Mouse (Mus musculus): ENCODE measurements around the gene Olfr78. TPM values are rescaled to one million over a fixed set of nuclear protein-coding genes. Genes with fewer than 3 reads are reported as not detected.

Olfr78 gene
- polyA plus RNA-seq, 1 experiment from 2014 or later, result not detected

Other genes starting within 250 kb of the Olfr78 start
- not detected in 2 replicates for gene Olfr547, start 224.7 kb downstream of the Olfr78 start, polyA plus RNA-seq (2016; fragmentation: Nextera tagmentation; extraction: Ambion mirVana)
- not detected in 2 replicates for gene Olfr548-ps1, start 218.6 kb downstream of the Olfr78 start, polyA plus RNA-seq (2016; fragmentation: Nextera tagmentation; extraction: Ambion mirVana)
- gene Olfr549, start 209.6 kb downstream of the Olfr78 start, polyA plus RNA-seq (2016; fragmentation: Nextera tagmentation; extraction: Ambion mirVana), result not detected in 2 replicates
- 0.44 and 0.59 TPM in 2 replicates for gene Trim21, start 194.0 kb downstream of the Olfr78 start, polyA plus RNA-seq (2016; fragmentation: Nextera tagmentation; extraction: Ambion mirVana)
- gene Olfr550, start 188.0 kb downstream of the Olfr78 start, polyA plus RNA-seq (2016; fragmentation: Nextera tagmentation; extraction: Ambion mirVana), result not detected in 2 replicates
- gene Olfr551, start 167.6 kb downstream of the Olfr78 start, polyA plus RNA-seq (2016; fragmentation: Nextera tagmentation; extraction: Ambion mirVana), result not detected in 2 replicates
- not detected in 2 replicates for gene Olfr552, start 161.7 kb downstream of the Olfr78 start, polyA plus RNA-seq (2016; fragmentation: Nextera tagmentation; extraction: Ambion mirVana)
- gene Olfr553, start 141.3 kb downstream of the Olfr78 start, polyA plus RNA-seq (2016; fragmentation: Nextera tagmentation; extraction: Ambion mirVana), result not detected in 2 replicates
- gene Olfr554, start 121.0 kb downstream of the Olfr78 start, polyA plus RNA-seq (2016; fragmentation: Nextera tagmentation; extraction: Ambion mirVana), result not detected in 2 replicates
- not detected in 2 replicates for gene Olfr555, start 100.6 kb downstream of the Olfr78 start, polyA plus RNA-seq (2016; fragmentation: Nextera tagmentation; extraction: Ambion mirVana)
- not detected in 2 replicates for gene Olfr556, start 94.6 kb downstream of the Olfr78 start, polyA plus RNA-seq (2016; fragmentation: Nextera tagmentation; extraction: Ambion mirVana)
- 14.9 and 15.0 TPM in 2 replicates for gene Trim68, start 72.1 kb downstream of the Olfr78 start, polyA plus RNA-seq (2016; fragmentation: Nextera tagmentation; extraction: Ambion mirVana)
- not detected in 2 replicates for gene Olfr557, start 63.6 kb downstream of the Olfr78 start, polyA plus RNA-seq (2016; fragmentation: Nextera tagmentation; extraction: Ambion mirVana)
- gene Olfr558, start 57.3 kb downstream of the Olfr78 start, polyA plus RNA-seq (2016; fragmentation: Nextera tagmentation; extraction: Ambion mirVana), result not detected in 2 replicates
- gene Olfr33, start 40.4 kb downstream of the Olfr78 start, polyA plus RNA-seq (2016; fragmentation: Nextera tagmentation; extraction: Ambion mirVana), result not detected in 2 replicates
- gene Olfr559, start 32.0 kb downstream of the Olfr78 start, polyA plus RNA-seq (2016; fragmentation: Nextera tagmentation; extraction: Ambion mirVana), result not detected in 2 replicates
- gene Olfr560, start 105 bp downstream of the Olfr78 start, polyA plus RNA-seq (2016; fragmentation: Nextera tagmentation; extraction: Ambion mirVana), result not detected in 2 replicates
- not detected in 2 replicates for gene Olfr561, start 11.8 kb upstream of the Olfr78 start, polyA plus RNA-seq (2016; fragmentation: Nextera tagmentation; extraction: Ambion mirVana)
- not detected in 2 replicates for gene Olfr564, start 44.0 kb upstream of the Olfr78 start, polyA plus RNA-seq (2016; fragmentation: Nextera tagmentation; extraction: Ambion mirVana)
- gene Olfr566, start 99.3 kb upstream of the Olfr78 start, polyA plus RNA-seq (2016; fragmentation: Nextera tagmentation; extraction: Ambion mirVana), result not detected in 2 replicates
- not detected in 2 replicates for gene Olfr568, start 117.7 kb upstream of the Olfr78 start, polyA plus RNA-seq (2016; fragmentation: Nextera tagmentation; extraction: Ambion mirVana)
- not detected in 2 replicates for gene Olfr569, start 131.4 kb upstream of the Olfr78 start, polyA plus RNA-seq (2016; fragmentation: Nextera tagmentation; extraction: Ambion mirVana)
- not detected in 2 replicates for gene Olfr570, start 135.1 kb upstream of the Olfr78 start, polyA plus RNA-seq (2016; fragmentation: Nextera tagmentation; extraction: Ambion mirVana)
- gene Olfr571, start 158.1 kb upstream of the Olfr78 start, polyA plus RNA-seq (2016; fragmentation: Nextera tagmentation; extraction: Ambion mirVana), result not detected in 2 replicates
- not detected in 2 replicates for gene Olfr572, start 164.9 kb upstream of the Olfr78 start, polyA plus RNA-seq (2016; fragmentation: Nextera tagmentation; extraction: Ambion mirVana)
- gene Olfr573-ps1, start 183.1 kb upstream of the Olfr78 start, polyA plus RNA-seq (2016; fragmentation: Nextera tagmentation; extraction: Ambion mirVana), result not detected in 2 replicates
- not detected in 2 replicates for gene Olfr574, start 189.0 kb upstream of the Olfr78 start, polyA plus RNA-seq (2016; fragmentation: Nextera tagmentation; extraction: Ambion mirVana)
- not detected in 2 replicates for gene Olfr575, start 199.3 kb upstream of the Olfr78 start, polyA plus RNA-seq (2016; fragmentation: Nextera tagmentation; extraction: Ambion mirVana)
- gene Olfr576, start 203.2 kb upstream of the Olfr78 start, polyA plus RNA-seq (2016; fragmentation: Nextera tagmentation; extraction: Ambion mirVana), result not detected in 2 replicates
- not detected in 2 replicates for gene Olfr577, start 216.5 kb upstream of the Olfr78 start, polyA plus RNA-seq (2016; fragmentation: Nextera tagmentation; extraction: Ambion mirVana)
- not detected in 2 replicates for gene Olfr578, start 229.9 kb upstream of the Olfr78 start, polyA plus RNA-seq (2016; fragmentation: Nextera tagmentation; extraction: Ambion mirVana)